In the genomic region with DNA sequence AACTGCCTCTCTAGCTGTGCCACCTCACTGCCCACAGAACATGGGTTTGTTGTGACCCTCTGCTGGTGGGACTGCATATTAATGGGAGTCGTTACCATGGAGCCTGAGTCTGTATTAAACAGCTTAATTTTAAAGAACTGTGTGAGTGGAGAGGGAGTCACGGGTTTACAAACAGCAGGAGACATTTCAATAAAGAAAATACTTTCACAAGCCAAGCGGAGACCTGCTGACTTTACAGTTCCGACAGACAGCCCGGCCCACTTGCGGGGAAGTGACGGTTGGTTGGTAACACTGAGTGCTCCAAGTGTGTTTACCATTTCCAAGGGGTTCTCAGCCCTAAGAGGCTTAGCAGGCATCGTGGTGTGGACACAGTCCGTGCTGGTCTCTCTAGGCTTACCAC, we compare ENCODE assay signal across 10 mouse cellular contexts. TPM values are rescaled to one million over a fixed set of nuclear protein-coding genes. Genes with fewer than 3 reads are reported as not detected.
DNase-seq lines count a peak whose midpoint lies in the region; ATAC-seq lines count a peak whose summit lies in the region.
"Had no signal": no experiment of that assay in that cellular context is flagged by ENCODE, and none has a peak within 500 bp of the region (broad histone marks: within the 10 kb centered on the region; RNA-seq: fewer than 3 reads in every experiment).

No protein-coding gene starts in this region.

- no peaks in the 10 kb centered on the region for H3K27me3 ChIP-seq in lung, embryonic 16.5 days (ENCODE audit: control insufficient read depth, insufficient read depth, low read depth, low read length)
- H3K27me3 ChIP-seq: Patski had no signal

- no peak overlapping the region for H3K4me3 ChIP-seq in lung, embryonic 16.5 days (ENCODE audit: low read length)
- H3K4me3 ChIP-seq: myocyte had no signal

- 54% methylated on average over 9 of the region's 9 CpGs for WGBS in lung, embryonic 16.5 days

- H3K9ac ChIP-seq in lung, embryonic 16.5 days (ENCODE audit: low read length), result no peak overlapping the region

- H3K4me1 ChIP-seq in lung, embryonic 16.5 days (replicated peaks; ENCODE audit: control insufficient read depth, insufficient read depth, low read length), result peaks cover 21% of the 10 kb centered on the region

- ATAC-seq in granulocyte monocyte progenitor cell, adult 5-6 weeks (replicated peaks; ENCODE audit: poor library complexity, severe bottlenecking), result peak; percentile 36
- peak; percentile 60 for ATAC-seq in lung, embryonic 16.5 days (ENCODE audit: low read depth)
- ATAC-seq: Patski had no signal

- H3K4me2 ChIP-seq in lung, embryonic 16.5 days (ENCODE audit: low read depth, low read length), result no peak overlapping the region

- H3K27ac ChIP-seq in lung, embryonic 16.5 days (ENCODE audit: low read length), result peak overlapping the region; percentile 4; the same call in 1 of the 2 replicates

- no peaks in the 10 kb centered on the region for H3K9me3 ChIP-seq in lung, embryonic 16.5 days (ENCODE audit: control insufficient read depth, low read length)

- H3K36me3 ChIP-seq in lung, embryonic 16.5 days (ENCODE audit: control insufficient read depth, insufficient read depth, low read length), result peaks cover 4% of the 10 kb centered on the region

- DNase-seq in lung, adult 18-20 months, result peak; percentile 73 to 82
- no peak for DNase-seq in lung, postnatal 14 days
- peak; percentile 55 for DNase-seq in retina, embryonic 14.5 days (ENCODE audit: low spot score)
- DNase-seq in thymus, postnatal 25 days, result no peak
- no peak for DNase-seq in adrenal gland, adult 2 months
- DNase-seq in cerebellum, adult 9-11 months, result no peak

RNA-seq across cellular contexts. Expression of gene Ezr, which starts 36.6 kb away (rescaled TPM):
- 44.2 and 55.0 TPM in 2 replicates for total RNA-seq in granulocyte monocyte progenitor cell, adult 5-6 weeks (2014; fragmentation: Nextera tagmentation)
- 99.7 and 110 TPM in 2 replicates for total RNA-seq in granulocyte monocyte progenitor cell, adult 5-6 weeks (2017)
- polyA plus RNA-seq in lung, embryonic 16.5 days (2015; fragmentation: Nextera tagmentation; extraction: Ambion mirVana), result 154 and 168 TPM in 2 replicates
- 10 to 100 TPM; 23.2 to 27.3 TPM for total RNA-seq in adrenal gland, adult 2 months (2021)
- 5.6 and 6.2 TPM in 2 replicates for polyA plus RNA-seq in adrenal gland, adult 2 months (2012; rRNA removed)

Comparison
In these comparisons a context has a peak if more than half of its experiments do, and no peak if none do; other contexts are left out.
1. DNase-seq: peak in lung, adult 18-20 months (2 of 2) and retina, embryonic 14.5 days (single experiment); none in lung, postnatal 14 days (single experiment), thymus, postnatal 25 days (single experiment), adrenal gland, adult 2 months (single experiment) and cerebellum, adult 9-11 months (single experiment).